Mouse (Mus musculus) liver, embryonic 16.5 days (tissue): ENCODE data around the gene Cenpm. TPM values are rescaled to one million over a fixed set of nuclear protein-coding genes. Genes with fewer than 3 reads are reported as not detected.
A peak's percentile ranks its signal among the peaks of the same experiment; 100 is the strongest.

Experiments
- ATAC-seq: fragments of 200-750 bp; cut with Nextera tagmentation; 2 replicates; pipeline ENCODE4 v1.8.0; 2017; ENCODE audit warnings: low read depth, mild to moderate bottlenecking, moderate number of reproducible peaks, moderate library complexity
- H3K27ac ChIP-seq: fragments of 300-500 bp; sonication (generic); 2 replicates; pipeline ENCODE4 v1.5.1; 2014; ENCODE audit warnings: mild to moderate bottlenecking, low read length
- H3K27me3 ChIP-seq: fragments of 300-500 bp; sonication (generic); 2 replicates; pipeline ENCODE4 v1.6.1; 2014; ENCODE audit warnings: low read depth, low read length, mixed read lengths; ENCODE audit not compliant: control insufficient read depth, insufficient read depth
- H3K36me3 ChIP-seq: fragments of 300-500 bp; sonication (generic); 2 replicates; pipeline ENCODE4 v1.6.1; 2014; ENCODE audit warnings: mild to moderate bottlenecking; ENCODE audit not compliant: control insufficient read depth, insufficient read depth
- H3K4me1 ChIP-seq: fragments of 300-500 bp; sonication (generic); 2 replicates; pipeline ENCODE4 v1.6.1; 2014; ENCODE audit warnings: low read depth, low read length, mixed read lengths; ENCODE audit not compliant: control insufficient read depth
- H3K4me2 ChIP-seq: fragments of 300-500 bp; sonication (generic); 2 replicates; pipeline ENCODE4 v1.6.1; 2014; ENCODE audit warnings: low read depth, low read length, mixed read lengths
- H3K4me3 ChIP-seq: fragments of 300-500 bp; sonication (generic); 2 replicates; pipeline ENCODE4 v1.5.1; 2014; ENCODE audit warnings: low read depth, mild to moderate bottlenecking, low read length
- H3K9ac ChIP-seq: fragments of 300-500 bp; sonication (generic); 2 replicates; pipeline ENCODE4 v1.6.1; 2014; ENCODE audit warnings: low read depth, low read length
- H3K9me3 ChIP-seq: fragments of 300-500 bp; sonication (generic); replicated peaks from 2 replicates; pipeline ENCODE4 v1.6.1; 2016; ENCODE audit warnings: low read length; ENCODE audit not compliant: control insufficient read depth
- WGBS: fragments of 180-500 bp; shearing (Covaris S2); extraction: QIAGEN DNeasy Blood & Tissue Kit; methylation state at CpG from one replicate; pipeline ENCODE4 v1.1.7; 2014; ENCODE audit not compliant: insufficient replicate concordance; 5-methylcytosine and 5-hydroxymethylcytosine counted together
- polyA plus RNA-seq: library from polyadenylated mRNA; unstranded; fragments of >200 nt; fragmentation: Nextera tagmentation; extraction: Ambion mirVana; gene quantifications from 2 replicates; pipeline ENCODE4 v1.2.1, GENCODE M21; 2015

Gene Cenpm
- polyA plus RNA-seq, 1 experiment from 2014 or later: 27.1 TPM

- Histone ChIP-seq H3K9ac (no peak overlapping the region), H3K27me3 (peaks cover 55% of the 10 kb centered on the region), H3K4me1 (peaks cover 3% of the 10 kb centered on the region; the same call in 1 of the 2 replicates), H3K36me3 (no peaks in the 10 kb centered on the region), H3K9me3 (no peaks in the 10 kb centered on the region), H3K4me3 (peak overlapping the region; percentile 44), H3K4me2 (peak overlapping the region; percentile 56), H3K27ac (no peak overlapping the region)
- 1% methylated on average over 74 of the region's 86 CpGs for WGBS
- ATAC-seq: no peak
These were observed 30.7 kb upstream of the Cenpm start for GRCm38 (mm10) chr15:82274927-82275901.

- H3K27me3 ChIP-seq: peaks cover 55% of the 10 kb centered on the region
- H3K27ac ChIP-seq: no peak within 1 kb of the TSS
- H3K9me3 ChIP-seq: no peaks in the 10 kb centered on the region
- no peak for ATAC-seq
- no peak within 1 kb of the TSS for H3K9ac ChIP-seq
- 24% methylated on average over 6 of the region's 6 CpGs for WGBS
- H3K4me3 ChIP-seq: peak within 1 kb of the TSS; percentile 44
- H3K36me3 ChIP-seq: no peaks in the 10 kb centered on the region
- H3K4me1 ChIP-seq: peaks cover 3% of the 10 kb centered on the region; the same call in 1 of the 2 replicates
- peak within 1 kb of the TSS; percentile 56 for H3K4me2 ChIP-seq
These were observed 30.0 kb upstream of the Cenpm start, which contains the start of gene Sept3 for GRCm38 (mm10) chr15:82274593-82274926. Gene Sept3 (plus strand): TSS chr15:82274893.

- H3K27ac ChIP-seq: no peak overlapping the region
- no peaks in the 10 kb centered on the region for H3K9me3 ChIP-seq
- H3K4me1 ChIP-seq: peaks cover 3% of the 10 kb centered on the region; the same call in 1 of the 2 replicates
- no peak overlapping the region for H3K9ac ChIP-seq
- H3K27me3 ChIP-seq: peaks cover 58% of the 10 kb centered on the region
- WGBS: 62% methylated on average over 6 of the region's 6 CpGs
- no peak for ATAC-seq
- H3K4me2 ChIP-seq: no peak overlapping the region
- no peak overlapping the region for H3K4me3 ChIP-seq
- H3K36me3 ChIP-seq: no peaks in the 10 kb centered on the region
These were observed 27.7 kb upstream of the Cenpm start for GRCm38 (mm10) chr15:82272295-82272694.

- Histone ChIP-seq H3K4me1 (peaks cover 3% of the 10 kb centered on the region; the same call in 1 of the 2 replicates), H3K27ac (no peak overlapping the region), H3K4me2 (no peak overlapping the region), H3K27me3 (peaks cover 48% of the 10 kb centered on the region), H3K9ac (no peak overlapping the region), H3K4me3 (no peak overlapping the region), H3K36me3 (no peaks in the 10 kb centered on the region), H3K9me3 (no peaks in the 10 kb centered on the region)
- no peak for ATAC-seq
- 6% methylated on average over 5 of the region's 5 CpGs for WGBS
These were observed 26.7 kb upstream of the Cenpm start for GRCm38 (mm10) chr15:82271201-82271600.

- no peaks in the 10 kb centered on the region for H3K4me1 ChIP-seq
- H3K27ac ChIP-seq: no peak overlapping the region
- H3K4me2 ChIP-seq: no peak overlapping the region
- 62% methylated on average over 9 of the region's 9 CpGs for WGBS
- ATAC-seq: no peak
- H3K36me3 ChIP-seq: no peaks in the 10 kb centered on the region
- H3K9me3 ChIP-seq: no peaks in the 10 kb centered on the region
- no peak overlapping the region for H3K9ac ChIP-seq
- no peak overlapping the region for H3K4me3 ChIP-seq
- peaks cover 24% of the 10 kb centered on the region for H3K27me3 ChIP-seq
These were observed 24.2 kb upstream of the Cenpm start for GRCm38 (mm10) chr15:82268783-82269182.

GRCm38 (mm10) chr15:82268185-82268584 is 23.6 kb upstream of the Cenpm start:
- H3K36me3 ChIP-seq: no peaks in the 10 kb centered on the region
- H3K4me3 ChIP-seq: no peak overlapping the region
- H3K27me3 ChIP-seq: peaks cover 18% of the 10 kb centered on the region
- H3K9me3 ChIP-seq: no peaks in the 10 kb centered on the region
- 38% methylated on average over 3 of the region's 3 CpGs for WGBS
- no peak for ATAC-seq
- H3K4me1 ChIP-seq: no peaks in the 10 kb centered on the region
- H3K4me2 ChIP-seq: no peak overlapping the region
- H3K9ac ChIP-seq: no peak overlapping the region
- no peak overlapping the region for H3K27ac ChIP-seq

GRCm38 (mm10) chr15:82266356-82266755 is 21.8 kb upstream of the Cenpm start:
- H3K9ac ChIP-seq: no peak overlapping the region
- no peaks in the 10 kb centered on the region for H3K4me1 ChIP-seq
- WGBS: 11% methylated on average over 6 of the region's 6 CpGs

GRCm38 (mm10) chr15:82259510-82259909 is 15.0 kb upstream of the Cenpm start:
- no peak overlapping the region for H3K27ac ChIP-seq
- no peak for ATAC-seq
- H3K4me1 ChIP-seq: no peaks in the 10 kb centered on the region
- H3K9ac ChIP-seq: no peak overlapping the region
- no peak overlapping the region for H3K4me2 ChIP-seq
- 10% methylated on average over 16 of the region's 16 CpGs for WGBS
- H3K9me3 ChIP-seq: no peaks in the 10 kb centered on the region
- H3K4me3 ChIP-seq: no peak overlapping the region
- no peaks in the 10 kb centered on the region; the same call in 1 of the 2 replicates for H3K27me3 ChIP-seq
- H3K36me3 ChIP-seq: no peaks in the 10 kb centered on the region

More at GRCm38 (mm10) chr15:82266356-82266755, 21.8 kb upstream of the Cenpm start:
- ATAC-seq: no peak
- no peak overlapping the region for H3K27ac ChIP-seq
- H3K4me3 ChIP-seq: no peak overlapping the region
- no peaks in the 10 kb centered on the region for H3K9me3 ChIP-seq
- no peaks in the 10 kb centered on the region for H3K36me3 ChIP-seq
- H3K4me2 ChIP-seq: no peak overlapping the region
- peaks cover 3% of the 10 kb centered on the region; the same call in 1 of the 2 replicates for H3K27me3 ChIP-seq

GRCm38 (mm10) chr15:82255944-82256383 is 11.4 kb upstream of the Cenpm start:
- Histone ChIP-seq H3K4me2 (no peak overlapping the region), H3K4me1 (no peaks in the 10 kb centered on the region), H3K36me3 (no peaks in the 10 kb centered on the region), H3K4me3 (no peak overlapping the region), H3K27ac (no peak overlapping the region), H3K9ac (no peak overlapping the region), H3K9me3 (no peaks in the 10 kb centered on the region), H3K27me3 (no peaks in the 10 kb centered on the region; the same call in 1 of the 2 replicates)
- ATAC-seq: no peak
- 30% methylated on average over 10 of the region's 10 CpGs for WGBS
